Mouse (Mus musculus): Measurements from ENCODE around the gene C130050O18Rik. TPM values are rescaled to one million over a fixed set of nuclear protein-coding genes. Genes with fewer than 3 reads are reported as not detected.

Gene C130050O18Rik
- total RNA-seq, 1 experiment: 0.49 TPM

- DNase-seq (ENCODE audit: low read depth, low spot score): no peak
- no peak overlapping the region for H3K4me3 ChIP-seq (ENCODE audit: insufficient read depth in 1 of 2, low read depth in 1 of 2, low read length in 2 of 2, poor library complexity in 1 of 2, severe bottlenecking in 1 of 2)
- no peak overlapping the region for H3K27ac ChIP-seq (ENCODE audit: insufficient read depth, low read depth, low read length, poor library complexity, severe bottlenecking)
- no peak overlapping the region for H3K9ac ChIP-seq (ENCODE audit: insufficient read depth, low read depth, low read length, poor library complexity, severe bottlenecking)
- in situ Hi-C loops (cut with MboI; ENCODE audit: low sequenced_read_pairs in 2 of 2, unreplicated experiment in 2 of 2): no loop called here
- peaks cover 2% of the 10 kb centered on the region; the same call in 1 of the 2 replicates for H3K36me3 ChIP-seq (ENCODE audit: control insufficient read depth, insufficient read depth, low read length, poor library complexity, severe bottlenecking)
- H3K9me3 ChIP-seq (ENCODE audit: control insufficient read depth, insufficient read depth, low read depth, low read length): no peaks in the 10 kb centered on the region
- H3K4me1 ChIP-seq (ENCODE audit: control insufficient read depth in 2 of 2, insufficient read depth in 2 of 2, low read length in 2 of 2, poor library complexity in 1 of 2): no peaks in the 10 kb centered on the region; a peak in 1 of 4 replicates
- TF ChIP-seq MAFK (IDR thresholded peaks at IDR 0.05; ENCODE audit: insufficient read depth, low read depth, low read length) (no peak), ZC3H11A (IDR thresholded peaks at IDR 0.05; ENCODE audit: borderline replicate concordance, low read depth, low read length) (no peak), HCFC1 (IDR thresholded peaks at IDR 0.05; ENCODE audit: borderline replicate concordance, insufficient read depth, low read length) (no peak), ZNF384 (IDR thresholded peaks at IDR 0.05; ENCODE audit: low read depth, low read length) (no peak), CHD2 (IDR thresholded peaks at IDR 0.05; ENCODE audit: low read depth, low read length) (no peak)
Observed at GRCm38 (mm10) chr5:139437769-139438168, 32.7 kb downstream of the C130050O18Rik start.

GRCm38 (mm10) chr5:139438440-139438839, 33.4 kb downstream of the C130050O18Rik start:
- Histone ChIP-seq H3K4me3 (ENCODE audit: insufficient read depth in 1 of 2, low read depth in 1 of 2, low read length in 2 of 2, poor library complexity in 1 of 2, severe bottlenecking in 1 of 2) (no peak overlapping the region), H3K27ac (ENCODE audit: insufficient read depth, low read depth, low read length, poor library complexity, severe bottlenecking) (no peak overlapping the region), H3K4me1 (ENCODE audit: control insufficient read depth in 2 of 2, insufficient read depth in 2 of 2, low read length in 2 of 2, poor library complexity in 1 of 2) (peaks cover 0 to 5% of the 10 kb centered on the region in 2 experiments; a peak in 1 of 4 replicates), H3K36me3 (ENCODE audit: control insufficient read depth, insufficient read depth, low read length, poor library complexity, severe bottlenecking) (peaks cover 2% of the 10 kb centered on the region; the same call in 1 of the 2 replicates), H3K9me3 (ENCODE audit: control insufficient read depth, insufficient read depth, low read depth, low read length) (no peaks in the 10 kb centered on the region), H3K9ac (ENCODE audit: insufficient read depth, low read depth, low read length, poor library complexity, severe bottlenecking) (no peak overlapping the region)
- TF ChIP-seq CHD2 (IDR thresholded peaks at IDR 0.05; ENCODE audit: low read depth, low read length) (no peak), ZNF384 (IDR thresholded peaks at IDR 0.05; ENCODE audit: low read depth, low read length) (no peak), MAFK (IDR thresholded peaks at IDR 0.05; ENCODE audit: insufficient read depth, low read depth, low read length) (no peak)
- in situ Hi-C loops (cut with MboI; ENCODE audit: low sequenced_read_pairs in 2 of 2, unreplicated experiment in 2 of 2): no loop called here
- no peak for DNase-seq (ENCODE audit: low read depth, low spot score)

DNA sequence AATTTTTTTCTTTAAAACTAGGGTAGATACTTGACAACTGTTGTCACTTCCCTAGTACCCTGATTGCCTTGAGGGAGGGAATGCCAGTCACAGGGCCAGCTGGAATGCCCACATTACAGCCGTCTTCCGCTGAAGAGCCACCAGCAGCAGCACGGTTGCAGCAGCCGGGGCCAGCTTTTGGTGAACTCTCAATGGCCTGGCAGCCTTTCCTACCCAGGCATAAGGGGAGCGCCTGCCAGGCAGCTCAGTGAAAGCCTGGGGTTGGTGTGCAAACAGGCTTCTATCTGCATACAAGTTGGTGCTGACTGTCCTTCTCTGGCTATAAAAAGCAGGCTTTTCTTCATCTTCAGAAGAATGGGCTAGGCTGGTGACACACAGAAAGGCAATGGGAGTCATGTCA, 35.4 kb downstream of the C130050O18Rik start:
- H3K9me3 ChIP-seq (ENCODE audit: control insufficient read depth, insufficient read depth, low read depth, low read length): no peaks in the 10 kb centered on the region
- TF ChIP-seq ZNF384 (IDR thresholded peaks at IDR 0.05; ENCODE audit: low read depth, low read length): no peak
- TF ChIP-seq ZC3H11A (IDR thresholded peaks at IDR 0.05; ENCODE audit: borderline replicate concordance, low read depth, low read length): no peak
- TF ChIP-seq MAFK (IDR thresholded peaks at IDR 0.05; ENCODE audit: insufficient read depth, low read depth, low read length): no peak
- no peak for TF ChIP-seq CHD2 (IDR thresholded peaks at IDR 0.05; ENCODE audit: low read depth, low read length)
- H3K4me1 ChIP-seq (ENCODE audit: control insufficient read depth in 2 of 2, insufficient read depth in 2 of 2, low read length in 2 of 2, poor library complexity in 1 of 2): peaks cover 0 to 13% of the 10 kb centered on the region in 2 experiments; a peak in 2 of 4 replicates
- peaks cover 2% of the 10 kb centered on the region; the same call in 1 of the 2 replicates for H3K36me3 ChIP-seq (ENCODE audit: control insufficient read depth, insufficient read depth, low read length, poor library complexity, severe bottlenecking)
- in situ Hi-C loops (cut with MboI; ENCODE audit: low sequenced_read_pairs in 2 of 2, unreplicated experiment in 2 of 2): no loop called here
- peak overlapping the region; percentile 9; the same call in 1 of the 2 replicates for H3K27ac ChIP-seq (ENCODE audit: insufficient read depth, low read depth, low read length, poor library complexity, severe bottlenecking)
- no peak overlapping the region for H3K9ac ChIP-seq (ENCODE audit: insufficient read depth, low read depth, low read length, poor library complexity, severe bottlenecking)
- H3K4me3 ChIP-seq (ENCODE audit: insufficient read depth in 1 of 2, low read depth in 1 of 2, low read length in 2 of 2, poor library complexity in 1 of 2, severe bottlenecking in 1 of 2): no peak overlapping the region
- DNase-seq (ENCODE audit: low read depth, low spot score): no peak

- Histone ChIP-seq H3K27ac (ENCODE audit: insufficient read depth, low read depth, low read length, poor library complexity, severe bottlenecking) (no peak overlapping the region), H3K9ac (ENCODE audit: insufficient read depth, low read depth, low read length, poor library complexity, severe bottlenecking) (no peak overlapping the region), H3K36me3 (ENCODE audit: control insufficient read depth, insufficient read depth, low read length, poor library complexity, severe bottlenecking) (no peaks in the 10 kb centered on the region; the same call in 1 of the 2 replicates), H3K4me3 (ENCODE audit: insufficient read depth in 1 of 2, low read depth in 1 of 2, low read length in 2 of 2, poor library complexity in 1 of 2, severe bottlenecking in 1 of 2) (no peak overlapping the region), H3K4me1 (ENCODE audit: control insufficient read depth in 2 of 2, insufficient read depth in 2 of 2, low read length in 2 of 2, poor library complexity in 1 of 2) (peaks cover 0 to 19% of the 10 kb centered on the region in 2 experiments; a peak in 2 of 4 replicates), H3K9me3 (ENCODE audit: control insufficient read depth, insufficient read depth, low read depth, low read length) (no peaks in the 10 kb centered on the region)
- in situ Hi-C loops (cut with MboI; ENCODE audit: low sequenced_read_pairs in 2 of 2, unreplicated experiment in 2 of 2): no loop called here
- DNase-seq (ENCODE audit: low read depth, low spot score): no peak
- TF ChIP-seq CHD2 (IDR thresholded peaks at IDR 0.05; ENCODE audit: low read depth, low read length) (no peak), ZC3H11A (IDR thresholded peaks at IDR 0.05; ENCODE audit: borderline replicate concordance, low read depth, low read length) (no peak), MAFK (IDR thresholded peaks at IDR 0.05; ENCODE audit: insufficient read depth, low read depth, low read length) (no peak), ZNF384 (IDR thresholded peaks at IDR 0.05; ENCODE audit: low read depth, low read length) (no peak), HCFC1 (IDR thresholded peaks at IDR 0.05; ENCODE audit: borderline replicate concordance, insufficient read depth, low read length) (no peak)
Observed at GRCm38 (mm10) chr5:139440926-139441725, 36.0 kb downstream of the C130050O18Rik start.
